Mouse (Mus musculus): Measurements from ENCODE around the gene Wwc1. TPM values are rescaled to one million over a fixed set of nuclear protein-coding genes. Genes with fewer than 3 reads are reported as not detected.

Gene Wwc1
- polyA plus RNA-seq, 1 experiment from 2014 or later = 6.5 TPM

GRCm38 (mm10) chr11:35950011-35950410, 30.3 kb downstream of the Wwc1 start:
- Histone ChIP-seq H3K4me2 (ENCODE audit: low read depth) (no peak overlapping the region), H3K4me1 (ENCODE audit: control insufficient read depth, insufficient read depth, low read length) (no peaks in the 10 kb centered on the region), H3K9me3 (ENCODE audit: control insufficient read depth, low read length) (no peaks in the 10 kb centered on the region), H3K4me3 (ENCODE audit: low read depth, low read length) (no peak overlapping the region), H3K27me3 (ENCODE audit: control insufficient read depth, insufficient read depth, low read length) (no peaks in the 10 kb centered on the region), H3K36me3 (ENCODE audit: control insufficient read depth, insufficient read depth, low read length) (no peaks in the 10 kb centered on the region), H3K9ac (ENCODE audit: low read length) (no peak overlapping the region), H3K27ac (ENCODE audit: low read depth, low read length) (no peak overlapping the region)
- ATAC-seq (ENCODE audit: insufficient read depth, low FRiP score, low TSS enrichment) (no peak), DNase-seq (ENCODE audit: low spot score) (no peak)
- 92% methylated on average over 3 of the region's 3 CpGs for WGBS

GRCm38 (mm10) chr11:35948457-35948881, 31.9 kb downstream of the Wwc1 start:
- H3K27ac ChIP-seq (ENCODE audit: low read depth, low read length) = no peak overlapping the region
- H3K27me3 ChIP-seq (ENCODE audit: control insufficient read depth, insufficient read depth, low read length) = no peaks in the 10 kb centered on the region
- no peaks in the 10 kb centered on the region for H3K9me3 ChIP-seq (ENCODE audit: control insufficient read depth, low read length)
- no peak overlapping the region for H3K4me2 ChIP-seq (ENCODE audit: low read depth)
- H3K4me1 ChIP-seq (ENCODE audit: control insufficient read depth, insufficient read depth, low read length) = no peaks in the 10 kb centered on the region
- WGBS = 52% methylated on average over 6 of the region's 6 CpGs
- no peaks in the 10 kb centered on the region for H3K36me3 ChIP-seq (ENCODE audit: control insufficient read depth, insufficient read depth, low read length)
- no peak for ATAC-seq (ENCODE audit: insufficient read depth, low FRiP score, low TSS enrichment)
- H3K9ac ChIP-seq (ENCODE audit: low read length) = no peak overlapping the region
- no peak for DNase-seq (ENCODE audit: low spot score)
- no peak overlapping the region for H3K4me3 ChIP-seq (ENCODE audit: low read depth, low read length)

GRCm38 (mm10) chr11:35947944-35948343, 32.4 kb downstream of the Wwc1 start:
- H3K9ac ChIP-seq (ENCODE audit: low read length) = no peak overlapping the region
- no peaks in the 10 kb centered on the region for H3K27me3 ChIP-seq (ENCODE audit: control insufficient read depth, insufficient read depth, low read length)
- ATAC-seq (ENCODE audit: insufficient read depth, low FRiP score, low TSS enrichment) = no peak
- no peak overlapping the region for H3K27ac ChIP-seq (ENCODE audit: low read depth, low read length)
- no peaks in the 10 kb centered on the region for H3K9me3 ChIP-seq (ENCODE audit: control insufficient read depth, low read length)
- no peak overlapping the region for H3K4me2 ChIP-seq (ENCODE audit: low read depth)
- no peak overlapping the region for H3K4me3 ChIP-seq (ENCODE audit: low read depth, low read length)
- H3K36me3 ChIP-seq (ENCODE audit: control insufficient read depth, insufficient read depth, low read length) = no peaks in the 10 kb centered on the region
- WGBS = 95% methylated on average over 9 of the region's 9 CpGs
- no peaks in the 10 kb centered on the region for H3K4me1 ChIP-seq (ENCODE audit: control insufficient read depth, insufficient read depth, low read length)
- no peak for DNase-seq (ENCODE audit: low spot score)

- H3K4me1 ChIP-seq (ENCODE audit: control insufficient read depth, insufficient read depth, low read length) = no peaks in the 10 kb centered on the region
- 79% methylated on average over 6 of the region's 6 CpGs for WGBS
These were observed 35.1 kb downstream of the Wwc1 start for GRCm38 (mm10) chr11:35945187-35945586.

GRCm38 (mm10) chr11:35941641-35942040, 38.7 kb downstream of the Wwc1 start:
- Histone ChIP-seq H3K27ac (ENCODE audit: low read depth, low read length) (no peak overlapping the region), H3K27me3 (ENCODE audit: control insufficient read depth, insufficient read depth, low read length) (no peaks in the 10 kb centered on the region), H3K4me2 (ENCODE audit: low read depth) (no peak overlapping the region), H3K36me3 (ENCODE audit: control insufficient read depth, insufficient read depth, low read length) (no peaks in the 10 kb centered on the region), H3K4me3 (ENCODE audit: low read depth, low read length) (no peak overlapping the region), H3K4me1 (ENCODE audit: control insufficient read depth, insufficient read depth, low read length) (no peaks in the 10 kb centered on the region), H3K9me3 (ENCODE audit: control insufficient read depth, low read length) (no peaks in the 10 kb centered on the region), H3K9ac (ENCODE audit: low read length) (no peak overlapping the region)
- ATAC-seq (ENCODE audit: insufficient read depth, low FRiP score, low TSS enrichment) = no peak
- 93% methylated on average over 3 of the region's 3 CpGs for WGBS
- no peak for DNase-seq (ENCODE audit: low spot score)

More at GRCm38 (mm10) chr11:35945187-35945586, 35.1 kb downstream of the Wwc1 start:
- Histone ChIP-seq H3K27ac (ENCODE audit: low read depth, low read length) (no peak overlapping the region), H3K9ac (ENCODE audit: low read length) (no peak overlapping the region), H3K9me3 (ENCODE audit: control insufficient read depth, low read length) (no peaks in the 10 kb centered on the region), H3K27me3 (ENCODE audit: control insufficient read depth, insufficient read depth, low read length) (no peaks in the 10 kb centered on the region), H3K4me2 (ENCODE audit: low read depth) (no peak overlapping the region), H3K36me3 (ENCODE audit: control insufficient read depth, insufficient read depth, low read length) (no peaks in the 10 kb centered on the region), H3K4me3 (ENCODE audit: low read depth, low read length) (no peak overlapping the region)
- DNase-seq (ENCODE audit: low spot score) = no peak
- no peak for ATAC-seq (ENCODE audit: insufficient read depth, low FRiP score, low TSS enrichment)

GRCm38 (mm10) chr11:35941064-35941463, 39.3 kb downstream of the Wwc1 start:
- Histone ChIP-seq H3K4me2 (ENCODE audit: low read depth) (no peak overlapping the region), H3K27me3 (ENCODE audit: control insufficient read depth, insufficient read depth, low read length) (no peaks in the 10 kb centered on the region), H3K36me3 (ENCODE audit: control insufficient read depth, insufficient read depth, low read length) (no peaks in the 10 kb centered on the region), H3K27ac (ENCODE audit: low read depth, low read length) (no peak overlapping the region), H3K4me1 (ENCODE audit: control insufficient read depth, insufficient read depth, low read length) (no peaks in the 10 kb centered on the region), H3K9ac (ENCODE audit: low read length) (no peak overlapping the region), H3K4me3 (ENCODE audit: low read depth, low read length) (no peak overlapping the region), H3K9me3 (ENCODE audit: control insufficient read depth, low read length) (no peaks in the 10 kb centered on the region)
- DNase-seq (ENCODE audit: low spot score) (no peak), ATAC-seq (ENCODE audit: insufficient read depth, low FRiP score, low TSS enrichment) (no peak)
- WGBS = 56% methylated on average over 5 of the region's 5 CpGs

GRCm38 (mm10) chr11:35938790-35939385, 41.4 kb downstream of the Wwc1 start:
- Histone ChIP-seq H3K9me3 (ENCODE audit: control insufficient read depth, low read length) (no peaks in the 10 kb centered on the region), H3K36me3 (ENCODE audit: control insufficient read depth, insufficient read depth, low read length) (no peaks in the 10 kb centered on the region), H3K9ac (ENCODE audit: low read length) (no peak overlapping the region), H3K27me3 (ENCODE audit: control insufficient read depth, insufficient read depth, low read length) (no peaks in the 10 kb centered on the region), H3K4me3 (ENCODE audit: low read depth, low read length) (no peak overlapping the region), H3K4me2 (ENCODE audit: low read depth) (no peak overlapping the region), H3K4me1 (ENCODE audit: control insufficient read depth, insufficient read depth, low read length) (peaks cover 2% of the 10 kb centered on the region; the same call in 1 of the 2 replicates), H3K27ac (ENCODE audit: low read depth, low read length) (no peak overlapping the region)
- DNase-seq (ENCODE audit: low spot score) (no peak), ATAC-seq (ENCODE audit: insufficient read depth, low FRiP score, low TSS enrichment) (no peak)
- 73% methylated on average over 6 of the region's 6 CpGs for WGBS

- WGBS = 75% methylated on average over 3 of the region's 3 CpGs
- Histone ChIP-seq H3K9ac (ENCODE audit: low read length) (no peak overlapping the region), H3K4me3 (ENCODE audit: low read depth, low read length) (no peak overlapping the region), H3K27ac (ENCODE audit: low read depth, low read length) (no peak overlapping the region), H3K4me2 (ENCODE audit: low read depth) (no peak overlapping the region), H3K9me3 (ENCODE audit: control insufficient read depth, low read length) (no peaks in the 10 kb centered on the region), H3K4me1 (ENCODE audit: control insufficient read depth, insufficient read depth, low read length) (peaks cover 7% of the 10 kb centered on the region), H3K36me3 (ENCODE audit: control insufficient read depth, insufficient read depth, low read length) (no peaks in the 10 kb centered on the region), H3K27me3 (ENCODE audit: control insufficient read depth, insufficient read depth, low read length) (no peaks in the 10 kb centered on the region)
- no peak for ATAC-seq (ENCODE audit: insufficient read depth, low FRiP score, low TSS enrichment)
- no peak for DNase-seq (ENCODE audit: low spot score)
These were observed 44.7 kb downstream of the Wwc1 start for GRCm38 (mm10) chr11:35935645-35936044.

GRCm38 (mm10) chr11:35935133-35935532, 45.2 kb downstream of the Wwc1 start:
- Histone ChIP-seq H3K4me2 (ENCODE audit: low read depth) (no peak overlapping the region), H3K9ac (ENCODE audit: low read length) (no peak overlapping the region), H3K27ac (ENCODE audit: low read depth, low read length) (no peak overlapping the region), H3K4me3 (ENCODE audit: low read depth, low read length) (no peak overlapping the region), H3K4me1 (ENCODE audit: control insufficient read depth, insufficient read depth, low read length) (peaks cover 7% of the 10 kb centered on the region), H3K27me3 (ENCODE audit: control insufficient read depth, insufficient read depth, low read length) (no peaks in the 10 kb centered on the region), H3K36me3 (ENCODE audit: control insufficient read depth, insufficient read depth, low read length) (no peaks in the 10 kb centered on the region), H3K9me3 (ENCODE audit: control insufficient read depth, low read length) (no peaks in the 10 kb centered on the region)
- DNase-seq (ENCODE audit: low spot score) (no peak), ATAC-seq (ENCODE audit: insufficient read depth, low FRiP score, low TSS enrichment) (no peak)
- 97% methylated on average over 1 of the region's 1 CpGs for WGBS
